Mouse (Mus musculus) intestine, embryonic 16.5 days (tissue): ENCODE data around the gene Snrpg. TPM values are rescaled to one million over a fixed set of nuclear protein-coding genes. Genes with fewer than 3 reads are reported as not detected.

Experiments
- ATAC-seq: fragments of 200-750 bp; cut with Nextera tagmentation; 2 replicates; pipeline ENCODE4 v1.8.0; 2017; ENCODE audit warnings: moderate TSS enrichment, moderate library complexity
- H3K27ac ChIP-seq: fragments of 300-500 bp; sonication (generic); 2 replicates; pipeline ENCODE4 v1.5.1; 2014; ENCODE audit warnings: mild to moderate bottlenecking, low read length
- H3K27me3 ChIP-seq: fragments of 300-500 bp; sonication (generic); replicated peaks from 2 replicates; pipeline ENCODE4 v1.6.1; 2014; ENCODE audit warnings: low read length, control low read depth, mixed read lengths; ENCODE audit not compliant: control insufficient read depth, insufficient read depth
- H3K36me3 ChIP-seq: fragments of 300-500 bp; sonication (generic); 2 replicates; pipeline ENCODE4 v1.6.1; 2014; ENCODE audit warnings: low read length, control low read depth; ENCODE audit not compliant: control insufficient read depth, insufficient read depth
- H3K4me1 ChIP-seq: fragments of 300-500 bp; sonication (generic); 2 replicates; pipeline ENCODE4 v1.6.1; 2014; ENCODE audit warnings: low read length, control low read depth, mixed read lengths; ENCODE audit not compliant: control insufficient read depth, insufficient read depth
- H3K4me2 ChIP-seq: fragments of 300-500 bp; sonication (generic); 2 replicates; pipeline ENCODE4 v1.6.1; 2014; ENCODE audit warnings: low read depth, low read length, control low read depth
- H3K4me3 ChIP-seq: fragments of 300-500 bp; sonication (generic); 2 replicates; pipeline ENCODE4 v1.5.1; 2014; ENCODE audit warnings: mild to moderate bottlenecking, low read length
- H3K9ac ChIP-seq: fragments of 300-500 bp; sonication (generic); 2 replicates; pipeline ENCODE4 v1.6.1; 2014; ENCODE audit warnings: low read depth, low read length
- H3K9me3 ChIP-seq: fragments of 300-500 bp; sonication (generic); 2 replicates; pipeline ENCODE4 v1.6.1; 2016; ENCODE audit warnings: low read length, control low read depth; ENCODE audit not compliant: control insufficient read depth
- WGBS: fragments of 180-500 bp; shearing (Covaris S2); extraction: QIAGEN DNeasy Blood & Tissue Kit; methylation state at CpG from one replicate; pipeline ENCODE4 v1.1.7; 2014; 5-methylcytosine and 5-hydroxymethylcytosine counted together
- polyA plus RNA-seq: library from polyadenylated mRNA; unstranded; fragments of >200 nt; fragmentation: Nextera tagmentation; extraction: Ambion mirVana; gene quantifications from 2 replicates; pipeline ENCODE4 v1.2.1, GENCODE M21; 2015

The Snrpg gene
- polyA plus RNA-seq, 1 experiment from 2014 or later: 465 TPM

DNA sequence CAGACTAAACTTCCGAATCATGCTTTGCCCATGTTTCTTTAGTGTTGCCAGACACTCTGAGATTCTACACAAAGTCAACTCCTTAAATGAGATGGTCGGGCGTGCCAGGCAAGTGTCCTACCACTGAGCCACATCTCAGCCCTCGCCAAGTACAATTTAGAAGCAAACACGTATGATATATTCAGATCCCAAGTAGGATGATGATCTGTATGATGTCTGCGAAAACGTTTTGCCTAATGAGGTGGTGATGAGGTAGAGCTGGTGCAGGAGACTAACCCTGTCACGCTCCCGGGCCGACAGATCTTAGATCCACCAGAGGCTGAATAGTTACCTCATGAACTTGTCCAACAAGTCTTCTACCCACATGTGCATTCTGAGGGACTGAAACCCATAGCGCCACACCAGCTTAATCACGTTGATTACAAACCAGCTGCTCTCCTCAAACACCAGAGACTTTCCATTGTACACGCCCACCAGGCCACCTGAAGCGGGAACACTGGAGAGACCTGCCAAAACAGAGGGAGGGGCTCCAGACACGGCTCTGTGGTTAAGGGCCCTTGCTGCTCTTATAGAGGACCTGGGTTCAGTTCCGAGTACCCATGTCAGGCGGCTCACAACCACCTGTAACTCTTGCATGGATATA, 23.1 kb downstream of the Snrpg start:
- no peak overlapping the region for H3K27ac ChIP-seq
- no peak overlapping the region for H3K9ac ChIP-seq
- H3K4me3 ChIP-seq: no peak overlapping the region
- ATAC-seq: no peak
- 84% methylated on average over 17 of the region's 17 CpGs for WGBS
- no peaks in the 10 kb centered on the region for H3K9me3 ChIP-seq
- no peak overlapping the region for H3K4me2 ChIP-seq
- H3K27me3 ChIP-seq: no peaks in the 10 kb centered on the region
- peaks cover 19% of the 10 kb centered on the region for H3K4me1 ChIP-seq
- peaks cover 25% of the 10 kb centered on the region for H3K36me3 ChIP-seq

DNA sequence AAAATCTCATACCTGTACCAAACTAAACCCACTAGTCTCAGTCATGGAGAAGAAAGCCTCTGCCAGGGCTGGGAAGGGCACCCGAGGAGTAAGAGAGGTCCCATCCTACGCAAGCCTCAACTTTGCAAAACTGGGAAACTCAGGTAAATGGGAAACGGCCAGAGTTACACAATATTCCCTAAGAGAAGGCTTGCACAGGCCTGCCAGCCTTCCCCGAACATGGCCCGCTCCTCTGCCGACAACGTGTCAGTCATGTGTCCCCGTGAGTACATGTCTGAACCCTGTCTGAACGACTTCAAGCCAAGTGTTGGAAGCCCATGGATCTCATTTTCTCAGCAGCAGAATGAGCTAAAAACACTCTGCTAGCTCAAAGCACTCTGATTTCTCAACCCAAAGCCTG, 23.9 kb downstream of the Snrpg start:
- 87% methylated on average over 9 of the region's 9 CpGs for WGBS
- no peak overlapping the region for H3K9ac ChIP-seq

DNA sequence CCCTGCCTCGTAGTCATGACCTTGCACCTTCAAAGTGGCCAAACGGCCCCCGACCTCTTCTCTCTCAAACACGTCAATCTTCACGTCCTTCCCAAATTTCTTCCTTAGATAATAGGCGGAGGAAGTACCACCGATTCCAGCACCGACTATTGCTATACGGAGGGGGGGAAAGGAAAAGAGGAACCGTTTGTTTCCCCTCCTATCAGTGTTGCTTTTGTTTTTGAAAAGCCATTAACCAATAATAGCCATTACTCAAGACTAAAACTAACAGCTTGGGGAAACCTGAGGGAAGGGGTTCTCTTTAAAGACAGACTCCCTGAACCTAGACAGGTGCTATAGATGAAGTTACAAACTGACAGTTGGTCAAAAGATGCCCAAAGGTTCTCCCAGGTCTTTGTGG, 24.9 kb downstream of the Snrpg start:
- 27% methylated on average over 10 of the region's 10 CpGs for WGBS
- ATAC-seq: no peak
- H3K4me2 ChIP-seq: peak overlapping the region; percentile 84
- H3K9me3 ChIP-seq: no peaks in the 10 kb centered on the region
- H3K4me3 ChIP-seq: peak overlapping the region; percentile 95
- peak overlapping the region; percentile 93 for H3K9ac ChIP-seq
- peaks cover 13% of the 10 kb centered on the region for H3K36me3 ChIP-seq
- H3K27me3 ChIP-seq: no peaks in the 10 kb centered on the region
- H3K4me1 ChIP-seq: peaks cover 19% of the 10 kb centered on the region
- H3K27ac ChIP-seq: peak overlapping the region; percentile 82; the same call in 1 of the 2 replicates

More for the DNA sequence above, 23.9 kb downstream of the Snrpg start:
- no peaks in the 10 kb centered on the region for H3K27me3 ChIP-seq
- no peak for ATAC-seq
- peaks cover 19% of the 10 kb centered on the region for H3K4me1 ChIP-seq
- no peaks in the 10 kb centered on the region for H3K9me3 ChIP-seq
- no peak overlapping the region for H3K4me2 ChIP-seq
- H3K27ac ChIP-seq: no peak overlapping the region
- no peak overlapping the region for H3K4me3 ChIP-seq
- H3K36me3 ChIP-seq: peaks cover 22% of the 10 kb centered on the region

DNA sequence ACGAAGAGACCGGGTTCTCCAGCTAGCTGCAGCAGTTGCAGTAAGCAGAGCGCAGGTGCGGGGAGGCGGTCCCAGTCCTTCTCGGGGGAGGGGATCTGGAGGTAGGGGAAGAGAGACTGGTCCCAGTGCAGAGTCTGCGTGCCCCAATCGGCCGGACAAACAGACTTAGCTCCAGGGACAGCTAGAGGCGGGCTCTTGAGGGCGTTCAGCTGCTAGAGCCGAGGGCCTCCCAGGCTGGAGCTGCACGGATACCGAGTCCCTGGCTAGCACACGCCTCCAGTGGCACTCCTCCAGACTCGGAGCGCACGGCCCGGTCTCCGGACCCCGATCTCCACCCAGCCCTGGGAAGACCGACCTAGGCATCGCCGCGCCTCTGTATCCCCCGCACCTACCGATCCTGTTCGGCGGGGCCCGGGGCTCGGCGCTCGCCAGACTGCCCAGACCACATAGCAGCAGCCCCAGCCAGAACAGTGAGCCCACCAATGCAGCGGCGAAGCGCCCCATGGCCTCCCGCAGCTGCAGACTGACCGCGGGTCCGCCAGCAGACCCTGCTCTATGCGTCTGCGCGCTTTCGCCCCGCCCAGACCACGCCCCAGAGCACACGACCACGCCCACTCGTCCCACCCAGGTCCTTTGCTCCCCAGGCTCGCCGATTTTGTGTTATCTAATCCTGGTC, 25.6 kb downstream of the Snrpg start, which contains the start of gene Pcyox1:
Gene Pcyox1, minus strand, starts transcription at position 574 of the 676 bp plus-strand sequence.
- peak within 1 kb of the TSS; percentile 93 for H3K9ac ChIP-seq
- ATAC-seq: peak; percentile 94
- peak within 1 kb of the TSS; percentile 95 for H3K4me3 ChIP-seq
- no peaks in the 10 kb centered on the region for H3K9me3 ChIP-seq
- H3K27me3 ChIP-seq: no peaks in the 10 kb centered on the region
- H3K36me3 ChIP-seq: peaks cover 7% of the 10 kb centered on the region
- peaks cover 19% of the 10 kb centered on the region for H3K4me1 ChIP-seq
- WGBS: under 1% methylated on average over 51 of the region's 51 CpGs
- peak within 1 kb of the TSS; percentile 84 for H3K4me2 ChIP-seq
- H3K27ac ChIP-seq: peak within 1 kb of the TSS; percentile 82

DNA sequence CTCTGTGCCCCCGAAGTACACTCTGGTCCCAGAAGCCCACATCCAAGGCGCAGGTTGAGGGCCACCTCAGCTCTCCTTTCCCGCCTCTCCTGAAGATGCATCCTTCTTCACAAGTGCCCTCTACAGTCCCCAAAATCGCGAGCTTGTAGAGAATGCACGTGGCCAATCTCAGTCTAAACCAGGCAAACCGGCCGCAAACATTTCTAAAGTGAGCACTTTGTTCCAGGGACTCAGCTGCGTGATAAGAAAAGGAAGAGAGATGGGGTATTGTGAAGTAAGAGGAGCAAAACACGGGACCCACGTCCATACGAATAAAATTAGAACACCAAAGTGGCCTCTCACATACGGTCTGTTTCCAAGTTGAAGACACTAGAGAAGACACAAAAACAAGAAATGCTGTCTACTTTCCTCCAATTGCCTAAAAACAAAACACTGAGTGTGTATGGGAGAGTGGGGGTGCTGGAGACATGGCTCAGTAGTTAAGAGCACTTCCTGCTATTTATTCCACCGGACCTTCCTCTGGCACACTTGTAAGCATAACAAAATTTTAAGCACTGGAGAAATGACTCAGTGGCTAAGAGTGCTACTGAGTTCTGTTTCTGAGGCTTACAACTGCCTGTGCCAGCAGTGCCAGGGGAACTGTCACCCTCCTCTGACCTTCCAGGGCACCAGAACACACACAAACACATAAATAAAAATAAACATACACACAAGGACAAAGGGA, 26.3 kb downstream of the Snrpg start:
- WGBS: 6% methylated on average over 14 of the region's 14 CpGs
- H3K9me3 ChIP-seq: no peaks in the 10 kb centered on the region
- H3K4me2 ChIP-seq: peak overlapping the region; percentile 84
- H3K4me3 ChIP-seq: peak overlapping the region; percentile 95
- H3K36me3 ChIP-seq: peaks cover 2% of the 10 kb centered on the region; the same call in 1 of the 2 replicates
- H3K9ac ChIP-seq: peak overlapping the region; percentile 93
- ATAC-seq: peak; percentile 19
- no peaks in the 10 kb centered on the region for H3K27me3 ChIP-seq
- peak overlapping the region; percentile 82 for H3K27ac ChIP-seq
- H3K4me1 ChIP-seq: peaks cover 19% of the 10 kb centered on the region

DNA sequence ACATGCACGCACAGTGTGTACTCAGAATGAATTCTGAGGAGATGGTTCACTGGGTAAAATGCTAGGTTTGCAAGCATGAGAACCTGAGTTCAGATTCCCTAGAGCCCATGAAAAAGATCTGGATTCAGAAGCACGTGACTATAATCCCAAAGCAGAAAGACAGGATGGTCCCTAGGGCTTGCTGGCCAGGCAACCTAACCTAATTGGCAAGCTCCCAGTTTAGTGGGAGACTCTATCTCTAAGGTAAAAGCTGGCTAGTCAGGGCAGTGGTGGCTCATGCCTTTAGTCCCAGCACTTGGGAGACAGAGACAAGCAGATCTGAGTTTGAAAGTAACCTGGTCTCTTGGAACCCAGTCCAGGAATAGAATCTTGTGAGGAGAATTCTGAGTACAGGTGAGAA, 27.9 kb downstream of the Snrpg start:
- no peak for ATAC-seq
- H3K4me1 ChIP-seq: peaks cover 19% of the 10 kb centered on the region
- H3K4me3 ChIP-seq: no peak overlapping the region
- no peak overlapping the region for H3K9ac ChIP-seq
- H3K36me3 ChIP-seq: no peaks in the 10 kb centered on the region; the same call in 1 of the 2 replicates
- H3K9me3 ChIP-seq: no peaks in the 10 kb centered on the region
- no peaks in the 10 kb centered on the region for H3K27me3 ChIP-seq
- H3K4me2 ChIP-seq: no peak overlapping the region
- WGBS: 71% methylated on average over 2 of the region's 2 CpGs
- H3K27ac ChIP-seq: no peak overlapping the region

DNA sequence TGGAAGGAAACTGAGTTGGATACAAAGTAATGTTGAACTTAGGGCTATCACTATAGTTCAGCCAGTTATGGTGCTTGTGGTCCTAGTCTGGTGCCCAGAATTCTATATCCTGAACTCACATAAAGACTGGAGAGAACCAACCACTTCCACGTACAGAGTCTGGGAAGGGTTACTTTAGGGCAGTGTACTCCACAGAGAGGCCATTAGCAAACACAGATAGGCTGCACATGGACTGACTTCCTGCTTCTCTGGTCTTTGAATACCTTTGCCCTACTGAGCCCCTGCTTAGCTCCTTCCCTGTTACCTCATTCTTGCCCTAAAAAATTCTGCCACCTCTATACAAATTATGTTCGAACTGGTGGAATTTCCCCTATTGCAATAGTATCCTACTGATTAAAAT, 28.9 kb downstream of the Snrpg start:
- H3K4me3 ChIP-seq: no peak overlapping the region
- no peaks in the 10 kb centered on the region for H3K9me3 ChIP-seq
- no peak overlapping the region for H3K4me2 ChIP-seq
- WGBS: 69% methylated on average over 2 of the region's 2 CpGs
- no peaks in the 10 kb centered on the region for H3K36me3 ChIP-seq
- H3K27ac ChIP-seq: no peak overlapping the region
- no peaks in the 10 kb centered on the region for H3K27me3 ChIP-seq
- H3K4me1 ChIP-seq: peaks cover 17% of the 10 kb centered on the region
- no peak overlapping the region for H3K9ac ChIP-seq
- ATAC-seq: no peak

DNA sequence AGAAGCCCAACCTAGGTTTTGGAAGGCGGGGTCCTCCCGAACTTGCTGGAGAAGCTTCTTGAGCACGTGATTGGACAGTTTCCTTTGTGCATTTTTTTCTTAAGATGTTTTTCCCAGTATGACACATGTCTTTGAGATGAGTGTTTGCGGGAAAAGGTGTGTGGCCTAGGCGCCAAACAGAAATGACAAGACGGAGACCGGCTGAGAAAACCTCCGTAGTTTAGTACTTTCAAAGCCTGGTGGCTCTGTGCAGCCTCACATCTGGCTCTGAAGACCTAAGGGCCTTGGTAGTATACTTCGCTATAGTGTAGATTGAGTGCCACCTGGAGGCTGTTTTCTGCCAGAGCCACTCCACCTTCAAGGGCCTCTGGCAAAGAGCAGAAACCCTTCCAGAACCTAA, 29.9 kb downstream of the Snrpg start:
- ATAC-seq: peak; percentile 42
- Histone ChIP-seq H3K27me3 (no peaks in the 10 kb centered on the region), H3K36me3 (no peaks in the 10 kb centered on the region), H3K4me2 (peak overlapping the region; percentile 45; the same call in 1 of the 2 replicates), H3K9ac (no peak overlapping the region), H3K27ac (0 out of 2 replicates have a peak overlapping the region, but pooled peaks have one; percentile 34), H3K4me3 (peak overlapping the region; percentile 33), H3K9me3 (no peaks in the 10 kb centered on the region), H3K4me1 (peaks cover 11% of the 10 kb centered on the region)
- 4% methylated on average over 9 of the region's 9 CpGs for WGBS
